Mouse (Mus musculus) cortical plate, adult 2 months (tissue): Measurements from ENCODE around the gene Fam20b.

ENCODE experiments used
- CTCF ChIP-seq: fragments of 200-500 bp; IDR thresholded peaks from 2 replicates; pipeline ENCODE4 v1.5.1; 2011; ENCODE audit warnings: mild to moderate bottlenecking, control low read depth, low read length; ENCODE audit not compliant: insufficient read depth; ENCODE audit errors: extremely low read depth
- POLR2A ChIP-seq: fragments of 200-500 bp; IDR thresholded peaks from 2 replicates; pipeline ENCODE4 v1.6.1; 2011; ENCODE audit warnings: mild to moderate bottlenecking, low read length, control low read depth; ENCODE audit not compliant: insufficient read depth; ENCODE audit errors: extremely low read depth

DNA sequence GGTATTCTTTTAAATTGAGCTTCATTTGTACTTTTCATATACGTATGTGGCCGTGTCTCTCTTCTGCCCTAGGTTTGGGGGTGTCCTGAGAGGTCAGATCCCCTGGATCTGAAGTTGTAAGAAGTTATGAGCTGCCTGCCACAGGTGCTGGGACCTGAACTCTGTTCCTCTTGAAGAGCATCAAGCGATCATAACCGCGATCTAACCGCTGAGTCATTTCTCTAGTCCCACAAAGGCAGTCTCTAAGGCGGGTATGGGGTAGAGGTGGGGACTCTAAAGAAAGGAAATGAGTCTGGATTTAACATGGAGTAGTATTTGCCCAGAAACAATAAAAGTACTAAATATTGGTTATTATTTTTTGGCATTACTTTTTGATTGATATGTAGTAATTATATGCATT lies 34.1 kb upstream of the Fam20b start:
- TF ChIP-seq POLR2A = no peak
- TF ChIP-seq CTCF = no peak
